Mouse (Mus musculus): ENCODE measurements around the gene Rplp2.

DNA sequence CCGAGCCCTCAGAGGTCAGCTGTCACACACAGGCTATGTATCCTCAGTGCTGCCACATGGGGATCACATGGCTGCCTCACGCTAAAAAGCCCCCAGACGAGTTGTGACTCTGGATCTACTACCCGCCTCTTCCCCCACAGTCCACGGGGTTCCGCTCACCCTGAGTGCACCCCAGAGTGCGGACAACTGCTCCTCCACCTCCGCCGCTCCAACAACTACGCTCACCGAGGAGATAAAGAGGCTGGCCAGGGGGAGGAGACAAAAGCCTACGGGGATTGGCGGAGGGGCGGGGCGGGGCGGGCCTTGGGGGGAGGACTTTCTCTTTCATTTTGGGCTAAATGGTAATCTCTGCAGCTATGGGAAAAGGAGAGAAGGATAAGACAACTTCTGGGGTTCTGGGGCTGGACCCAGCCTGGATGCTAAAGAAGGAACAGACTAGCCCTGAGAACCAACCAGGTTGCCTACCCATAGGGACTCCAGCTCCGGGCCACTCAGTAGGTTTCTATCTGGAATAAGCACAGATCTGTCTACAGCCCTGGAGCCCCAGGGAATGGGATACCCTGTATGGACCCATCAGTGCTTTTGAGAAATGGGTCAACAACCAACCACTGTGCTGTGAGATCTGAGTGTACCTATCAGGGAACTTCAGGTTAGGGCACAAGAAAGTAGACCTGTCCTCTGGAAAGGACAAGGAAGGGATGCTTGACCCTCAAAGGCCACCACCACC lies 11.9 kb upstream of the Rplp2 start:
- TF ChIP-seq GATA1 (IDR thresholded peaks at IDR 0.05; ENCODE audit: low read length) (no peak), TAL1 (IDR thresholded peaks at IDR 0.05; ENCODE audit: low read length) (no peak)
